Mouse (Mus musculus): ENCODE results near the gene 4930432M17Rik. TPM values are rescaled to one million over a fixed set of nuclear protein-coding genes. Genes with fewer than 3 reads are reported as not detected.

The 4930432M17Rik gene
- total and polyA plus RNA-seq, 3 experiments: not detected

GRCm38 (mm10) chr3:121634963-121635362 is 35.6 kb upstream of the 4930432M17Rik start:
- TF ChIP-seq EP300 (IDR thresholded peaks at IDR 0.05; ENCODE audit: low read length): no peak
- no peak for TF ChIP-seq USF2 (conservative IDR thresholded peaks at IDR 0.05; ENCODE audit: low read depth, low read length)
- no peak for TF ChIP-seq ZNF384 (IDR thresholded peaks at IDR 0.05; ENCODE audit: low read depth, low read length)
- no peak for TF ChIP-seq ELF1 (IDR thresholded peaks at IDR 0.05; ENCODE audit: low read depth, low read length)
- TF ChIP-seq KAT2A (IDR thresholded peaks at IDR 0.05; ENCODE audit: insufficient replicate concordance, low read length): no peak
- no peak for TF ChIP-seq JUN (IDR thresholded peaks at IDR 0.05; ENCODE audit: insufficient read depth, low read depth, low read length)
- Histone ChIP-seq H3K79me2 (replicated peaks; ENCODE audit: control insufficient read depth, extremely low read depth, insufficient read depth, poor library complexity, severe bottlenecking) (no peaks in the 10 kb centered on the region), H3K9me3 (replicated peaks; ENCODE audit: low read length) (no peaks in the 10 kb centered on the region), H3K27ac (ENCODE audit: insufficient read depth, low read depth) (no peak overlapping the region), H3K4me3 (replicated peaks in 1 of 3; ENCODE audit: low read depth in 2 of 3, low read length in 2 of 3, poor library complexity in 1 of 3) (no peak overlapping the region), H3K4me2 (ENCODE audit: insufficient read depth, low read depth, poor library complexity, severe bottlenecking) (no peak overlapping the region), H3K36me3 (replicated peaks in 1 of 2; ENCODE audit: control insufficient read depth in 1 of 2, insufficient read depth in 1 of 2, low read length in 1 of 2) (no peaks in the 10 kb centered on the region), H3K9ac (ENCODE audit: insufficient read depth, low read depth) (no peak overlapping the region), H3K4me1 (ENCODE audit: control insufficient read depth in 1 of 2, insufficient read depth in 2 of 2) (peaks cover 0 to 7% of the 10 kb centered on the region in 2 experiments; a peak in 2 of 4 replicates), H3K27me3 (replicated peaks) (no peaks in the 10 kb centered on the region)
- dilution Hi-C loops (cut with MboI; ENCODE audit: extremely low pct_ligation_motif_present, extremely low pct_unique_long_range_greater_than_20kb, low sequenced_read_pairs): no loop called here
- in situ Hi-C loops (cut with MboI; ENCODE audit: low pct_ligation_motif_present, low pct_unique_long_range_greater_than_20kb, low sequenced_read_pairs): no loop called here
- DNase-seq (ENCODE audit: extremely low read depth): no peak

- dilution Hi-C loops (cut with MboI; ENCODE audit: extremely low pct_ligation_motif_present, extremely low pct_unique_long_range_greater_than_20kb, low sequenced_read_pairs): no loop called here
- in situ Hi-C loops (cut with MboI; ENCODE audit: low pct_ligation_motif_present, low pct_unique_long_range_greater_than_20kb, low sequenced_read_pairs): no loop called here
- DNase-seq (ENCODE audit: extremely low read depth): no peak
These were observed 35.1 kb upstream of the 4930432M17Rik start for GRCm38 (mm10) chr3:121635505-121635904.

DNA sequence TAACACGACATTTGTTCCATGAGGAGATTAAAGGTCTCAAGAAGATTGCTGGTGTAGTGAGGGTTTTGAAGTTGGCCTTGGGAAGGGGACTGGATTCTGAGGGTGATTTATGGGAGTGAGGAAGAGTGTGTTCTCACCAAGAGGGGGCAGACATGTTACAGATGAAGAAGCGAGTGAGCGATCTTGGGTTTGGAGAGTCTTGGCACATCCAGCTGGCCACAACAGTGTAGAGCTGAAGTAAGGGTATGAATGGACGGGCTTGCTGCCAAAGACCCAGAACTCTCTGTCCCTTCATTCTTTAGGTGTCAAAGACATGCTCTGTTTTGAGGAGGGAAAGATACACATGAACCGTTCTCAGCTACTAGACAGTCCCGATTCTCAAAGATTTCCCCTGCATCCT is 34.2 kb upstream of the 4930432M17Rik start:
- no peaks in the 10 kb centered on the region for H3K9me3 ChIP-seq (replicated peaks; ENCODE audit: low read length)
- no peak overlapping the region for H3K27ac ChIP-seq (ENCODE audit: insufficient read depth, low read depth)
- no peak overlapping the region for H3K4me2 ChIP-seq (ENCODE audit: insufficient read depth, low read depth, poor library complexity, severe bottlenecking)
- peak; percentile 48 for TF ChIP-seq SMC3 (IDR thresholded peaks at IDR 0.05; ENCODE audit: low read depth, low read length)
- no peak for TF ChIP-seq USF1 (IDR thresholded peaks at IDR 0.05; ENCODE audit: low read depth, low read length)
- TF ChIP-seq CTCF (conservative IDR thresholded peaks at IDR 0.05 in 1 of 2, IDR thresholded peaks at IDR 0.05 in 1 of 2; ENCODE audit: low read depth in 2 of 2, low read length in 2 of 2): peak in 1 of 2 experiments; percentile 63; a peak in 2 of 4 replicates
- TF ChIP-seq SIN3A (IDR thresholded peaks at IDR 0.05; ENCODE audit: low read length): no peak
- TF ChIP-seq JUND (conservative IDR thresholded peaks at IDR 0.05; ENCODE audit: low read depth, low read length): no peak
- no peak for TF ChIP-seq MAZ (IDR thresholded peaks at IDR 0.05; ENCODE audit: low read depth, low read length)
- no peak for TF ChIP-seq GABPA (IDR thresholded peaks at IDR 0.05; ENCODE audit: insufficient replicate concordance, low read depth, low read length)
- no peak for TF ChIP-seq ZMIZ1 (IDR thresholded peaks at IDR 0.05; ENCODE audit: low read depth, low read length)
- TF ChIP-seq KAT2A (IDR thresholded peaks at IDR 0.05; ENCODE audit: insufficient replicate concordance, low read length): no peak
- TF ChIP-seq CHD1 (IDR thresholded peaks at IDR 0.05; ENCODE audit: low read depth, low read length): no peak
- TF ChIP-seq USF2 (conservative IDR thresholded peaks at IDR 0.05; ENCODE audit: low read depth, low read length): no peak
- no peak for TF ChIP-seq TCF12 (IDR thresholded peaks at IDR 0.05; ENCODE audit: low read depth, low read length)
- no peak for TF ChIP-seq TBP (conservative IDR thresholded peaks at IDR 0.05; ENCODE audit: low read depth, low read length)
- TF ChIP-seq RAD21 (IDR thresholded peaks at IDR 0.05; ENCODE audit: low read depth, low read length): peak; percentile 56
- TF ChIP-seq BHLHE40 (IDR thresholded peaks at IDR 0.05; ENCODE audit: low read depth, low read length): no peak
- no peak for TF ChIP-seq MEF2A (IDR thresholded peaks at IDR 0.05; ENCODE audit: borderline replicate concordance, low read depth, low read length)
- TF ChIP-seq CHD2 (IDR thresholded peaks at IDR 0.05; ENCODE audit: low read length): no peak
- H3K4me3 ChIP-seq (replicated peaks in 1 of 3; ENCODE audit: low read depth in 2 of 3, low read length in 2 of 3, poor library complexity in 1 of 3): no peak overlapping the region
- no peak overlapping the region for H3K9ac ChIP-seq (ENCODE audit: insufficient read depth, low read depth)
- H3K27me3 ChIP-seq (replicated peaks): no peaks in the 10 kb centered on the region
- H3K79me2 ChIP-seq (replicated peaks; ENCODE audit: control insufficient read depth, extremely low read depth, insufficient read depth, poor library complexity, severe bottlenecking): no peaks in the 10 kb centered on the region
- H3K36me3 ChIP-seq (replicated peaks in 1 of 2; ENCODE audit: control insufficient read depth in 1 of 2, insufficient read depth in 1 of 2, low read length in 1 of 2): no peaks in the 10 kb centered on the region
- in situ Hi-C loops (cut with MboI; ENCODE audit: low pct_ligation_motif_present, low pct_unique_long_range_greater_than_20kb, low sequenced_read_pairs): no loop called here
- DNase-seq (ENCODE audit: extremely low read depth): no peak
- H3K4me1 ChIP-seq (ENCODE audit: control insufficient read depth in 1 of 2, insufficient read depth in 2 of 2): no peaks in the 10 kb centered on the region
- dilution Hi-C loops (cut with MboI; ENCODE audit: extremely low pct_ligation_motif_present, extremely low pct_unique_long_range_greater_than_20kb, low sequenced_read_pairs): no loop called here

More at GRCm38 (mm10) chr3:121635505-121635904, 35.1 kb upstream of the 4930432M17Rik start:
- H3K9me3 ChIP-seq (replicated peaks; ENCODE audit: low read length): no peaks in the 10 kb centered on the region
- no peak overlapping the region for H3K4me2 ChIP-seq (ENCODE audit: insufficient read depth, low read depth, poor library complexity, severe bottlenecking)
- peaks cover 0 to 4% of the 10 kb centered on the region in 2 experiments; a peak in 2 of 4 replicates for H3K4me1 ChIP-seq (ENCODE audit: control insufficient read depth in 1 of 2, insufficient read depth in 2 of 2)
- H3K4me3 ChIP-seq (replicated peaks in 1 of 3; ENCODE audit: low read depth in 2 of 3, low read length in 2 of 3, poor library complexity in 1 of 3): no peak overlapping the region
- no peaks in the 10 kb centered on the region for H3K79me2 ChIP-seq (replicated peaks; ENCODE audit: control insufficient read depth, extremely low read depth, insufficient read depth, poor library complexity, severe bottlenecking)
- TF ChIP-seq BHLHE40 (IDR thresholded peaks at IDR 0.05; ENCODE audit: low read depth, low read length) (no peak), NRF1 (IDR thresholded peaks at IDR 0.05; ENCODE audit: low read depth, low read length) (no peak), MYC (IDR thresholded peaks at IDR 0.05; ENCODE audit: low read depth, low read length) (no peak), MAX (IDR thresholded peaks at IDR 0.05; ENCODE audit: low read length) (no peak), MAFK (IDR thresholded peaks at IDR 0.05; ENCODE audit: insufficient replicate concordance, low read length) (no peak), TBP (conservative IDR thresholded peaks at IDR 0.05; ENCODE audit: low read depth, low read length) (no peak), PAX5 (IDR thresholded peaks at IDR 0.05; ENCODE audit: low read length) (no peak), POLR2A (IDR thresholded peaks at IDR 0.05; ENCODE audit: low read depth, low read length) (no peak), ZMIZ1 (IDR thresholded peaks at IDR 0.05; ENCODE audit: low read depth, low read length) (no peak), MAZ (IDR thresholded peaks at IDR 0.05; ENCODE audit: low read depth, low read length) (no peak)
- no peaks in the 10 kb centered on the region for H3K27me3 ChIP-seq (replicated peaks)
- no peak overlapping the region for H3K27ac ChIP-seq (ENCODE audit: insufficient read depth, low read depth)
- no peaks in the 10 kb centered on the region for H3K36me3 ChIP-seq (replicated peaks in 1 of 2; ENCODE audit: control insufficient read depth in 1 of 2, insufficient read depth in 1 of 2, low read length in 1 of 2)
- H3K9ac ChIP-seq (ENCODE audit: insufficient read depth, low read depth): no peak overlapping the region

All from CH12.LX (cell line).